Mouse (Mus musculus): Measurements from ENCODE around the gene Krtcap2.

Krtcap2 gene

DNA sequence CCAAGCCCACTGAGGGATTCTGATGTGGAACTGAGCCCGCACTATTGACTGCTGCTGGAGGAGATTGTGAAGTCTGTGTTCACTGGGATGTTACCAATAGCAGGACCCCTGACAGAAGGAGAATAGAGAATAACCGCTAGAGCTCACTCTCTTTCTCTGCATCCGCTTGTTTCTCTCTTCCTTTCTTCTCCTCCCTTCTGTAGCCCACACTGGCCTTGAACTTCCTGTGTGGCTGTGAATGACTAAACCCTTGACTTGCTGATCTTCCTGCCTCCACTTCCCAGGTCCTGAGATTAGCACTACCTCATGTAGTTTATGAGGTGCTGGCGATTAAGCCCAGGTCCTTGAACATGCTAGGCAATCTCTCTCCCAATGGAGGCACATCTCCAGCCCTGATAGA, 1.7 kb downstream of the Krtcap2 start:
- no peak for DNase-seq (ENCODE audit: low spot score)

DNA sequence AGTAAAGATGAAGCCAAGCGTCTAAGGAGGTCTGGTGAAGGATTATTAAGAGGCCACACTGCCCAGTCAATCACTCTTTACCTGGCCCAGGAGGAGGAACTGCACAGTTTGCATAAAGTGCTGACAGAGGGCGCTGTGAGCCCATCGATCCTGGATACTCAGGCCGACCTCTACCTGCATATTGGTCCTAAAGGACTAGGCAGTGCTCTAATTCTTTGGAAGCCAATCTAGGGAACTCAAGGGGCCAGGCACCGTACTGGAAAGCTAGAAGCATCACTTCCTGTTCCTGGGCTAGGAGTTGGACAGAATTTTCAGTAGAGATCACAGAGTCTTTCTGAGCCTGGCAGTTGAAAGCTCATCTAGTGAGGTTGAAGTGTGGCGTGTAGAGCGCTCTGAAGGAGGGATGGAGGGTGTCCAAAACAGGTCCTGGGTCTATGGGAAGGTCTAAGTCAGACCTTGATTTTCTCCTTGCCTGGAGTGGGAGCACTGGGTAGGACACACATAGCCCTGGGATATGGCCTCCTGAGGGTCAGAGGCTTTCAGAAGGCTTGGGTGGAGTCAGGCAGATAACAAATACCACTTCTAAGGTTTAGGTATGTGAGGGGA, 4.8 kb downstream of the Krtcap2 start:
- DNase-seq (ENCODE audit: low spot score) = no peak

GRCm38 (mm10) chr3:89251365-89251895, 5.7 kb downstream of the Krtcap2 start:
- DNase-seq (ENCODE audit: low spot score) = peak; percentile 39

- no peak for DNase-seq (ENCODE audit: low spot score)
Observed at GRCm38 (mm10) chr3:89254994-89255393, 9.2 kb downstream of the Krtcap2 start.

DNA sequence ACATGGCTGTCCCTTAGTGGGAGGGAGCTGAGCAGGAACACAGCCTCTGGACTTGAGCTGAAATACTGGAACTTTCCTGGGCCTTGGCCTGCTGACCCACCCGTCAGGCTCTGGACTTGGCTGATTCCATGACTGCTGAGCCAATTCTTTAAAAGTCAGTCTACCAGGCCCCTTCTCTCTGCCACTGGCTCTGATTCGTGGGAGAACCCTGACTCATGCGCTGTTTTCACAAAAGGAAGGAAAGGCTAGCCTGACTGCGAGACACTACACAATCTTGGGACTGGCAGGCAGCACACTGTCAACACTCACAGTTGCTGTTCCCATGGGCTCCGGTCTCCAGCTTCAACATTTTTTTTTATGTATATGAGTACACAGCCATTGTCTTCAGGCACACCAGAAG, 10.4 kb downstream of the Krtcap2 start:
- DNase-seq (ENCODE audit: low spot score) = no peak

- DNase-seq (ENCODE audit: low spot score) = no peak
Observed at GRCm38 (mm10) chr3:89259076-89259475, 13.3 kb downstream of the Krtcap2 start, which contains the start of gene Dpm3. Gene Dpm3, plus strand, starts transcription at chr3:89259358.

- no peak for DNase-seq (ENCODE audit: low spot score)
Observed at GRCm38 (mm10) chr3:89260211-89260610, 14.4 kb downstream of the Krtcap2 start.

GRCm38 (mm10) chr3:89262417-89262816, 16.7 kb downstream of the Krtcap2 start:
- DNase-seq (ENCODE audit: low spot score) = no peak

DNA sequence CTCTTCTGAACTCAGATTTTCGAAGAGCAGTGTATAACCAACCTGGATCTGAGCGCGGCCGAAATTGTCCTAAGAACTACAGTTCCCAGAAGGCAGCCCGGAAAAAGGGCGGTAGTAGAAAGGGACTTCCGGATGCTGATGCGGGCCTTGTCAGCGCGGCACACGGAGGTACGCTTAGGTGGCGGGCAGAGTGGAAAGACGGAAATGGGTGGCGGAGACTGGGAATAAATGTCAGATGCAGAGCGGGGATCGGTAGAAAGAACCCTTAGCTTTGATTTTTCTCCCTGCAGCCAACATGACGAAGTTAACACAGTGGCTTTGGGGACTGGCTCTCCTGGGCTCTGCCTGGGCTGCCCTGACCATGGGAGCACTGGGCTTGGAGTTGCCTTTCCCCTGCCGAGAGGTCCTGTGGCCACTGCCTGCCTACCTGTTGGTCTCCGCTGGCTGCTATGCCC, 20.7 kb downstream of the Krtcap2 start:
- peak; percentile 81 for DNase-seq (ENCODE audit: low spot score)

GRCm38 (mm10) chr3:89268916-89269315, 23.1 kb downstream of the Krtcap2 start:
- no peak for DNase-seq (ENCODE audit: low spot score)

GRCm38 (mm10) chr3:89270051-89270755, 24.4 kb downstream of the Krtcap2 start, which contains the start of gene Slc50a1:
Gene Slc50a1, minus strand, starts transcription at chr3:89270570.
- peak; percentile 74 for DNase-seq (ENCODE audit: low spot score)

DNA sequence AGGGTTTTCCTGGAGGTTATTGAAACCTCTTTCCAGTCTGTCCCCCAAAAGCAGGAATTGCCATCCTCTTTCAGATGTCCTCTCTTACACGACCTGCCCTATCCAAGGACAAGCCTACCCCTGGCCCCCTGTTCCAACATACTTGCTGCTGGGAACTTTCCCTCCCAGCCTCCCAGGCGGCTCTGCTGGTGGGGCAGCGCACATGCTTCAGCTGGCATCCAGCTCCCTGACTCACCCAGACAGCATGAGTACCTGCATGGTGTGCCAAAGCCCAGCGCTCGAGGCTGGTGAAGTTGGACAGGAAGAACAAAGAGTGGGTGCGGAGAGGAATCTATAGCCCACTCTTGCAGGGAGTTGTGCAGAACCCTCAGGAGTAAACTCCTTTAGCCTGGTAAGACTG, 25.1 kb downstream of the Krtcap2 start:
- no peak for DNase-seq (ENCODE audit: low spot score)

DNA sequence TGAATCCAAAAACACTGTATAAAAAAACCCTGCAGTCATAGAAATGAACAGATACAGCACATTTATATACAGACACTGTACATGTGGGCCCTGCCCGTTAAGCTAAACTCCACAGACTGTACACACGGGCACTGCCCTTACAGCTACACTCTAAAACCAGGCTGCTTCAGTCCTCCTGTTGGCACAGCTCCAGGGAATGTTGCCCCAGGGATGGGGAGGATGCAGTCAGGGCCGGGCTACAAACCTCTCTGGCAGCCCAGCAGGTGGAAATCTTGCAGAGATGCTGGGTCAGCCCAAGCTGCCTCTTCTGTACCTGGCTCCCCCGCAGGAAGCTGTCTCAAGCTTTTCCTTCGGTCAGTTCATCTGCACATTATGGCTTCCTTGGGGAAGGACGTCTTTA, 26.0 kb downstream of the Krtcap2 start:
- no peak for DNase-seq (ENCODE audit: low spot score)

GRCm38 (mm10) chr3:89276061-89276460, 30.3 kb downstream of the Krtcap2 start:
- no peak for DNase-seq (ENCODE audit: low spot score)

GRCm38 (mm10) chr3:89277281-89278021, 31.7 kb downstream of the Krtcap2 start:
- DNase-seq (ENCODE audit: low spot score) = no peak

- DNase-seq (ENCODE audit: low spot score) = no peak
Observed at GRCm38 (mm10) chr3:89278107-89278506, 32.3 kb downstream of the Krtcap2 start.

- DNase-seq (ENCODE audit: low spot score) = no peak
Observed at GRCm38 (mm10) chr3:89278643-89279042, 32.9 kb downstream of the Krtcap2 start.

- DNase-seq (ENCODE audit: low spot score) = peak; percentile 70
Observed at GRCm38 (mm10) chr3:89279153-89279890, 33.6 kb downstream of the Krtcap2 start.

GRCm38 (mm10) chr3:89280050-89280605, 34.4 kb downstream of the Krtcap2 start:
- DNase-seq (ENCODE audit: low spot score) = no peak

- peak; percentile 53 for DNase-seq (ENCODE audit: low spot score)
Observed at GRCm38 (mm10) chr3:89280606-89281511, 35.1 kb downstream of the Krtcap2 start, which contains the start of gene Efna1. Gene Efna1, minus strand, starts transcription at chr3:89281142.

Measured in testis, postnatal 14 days (tissue).